Mouse (Mus musculus): ENCODE measurements around the gene Axin2.

DNA sequence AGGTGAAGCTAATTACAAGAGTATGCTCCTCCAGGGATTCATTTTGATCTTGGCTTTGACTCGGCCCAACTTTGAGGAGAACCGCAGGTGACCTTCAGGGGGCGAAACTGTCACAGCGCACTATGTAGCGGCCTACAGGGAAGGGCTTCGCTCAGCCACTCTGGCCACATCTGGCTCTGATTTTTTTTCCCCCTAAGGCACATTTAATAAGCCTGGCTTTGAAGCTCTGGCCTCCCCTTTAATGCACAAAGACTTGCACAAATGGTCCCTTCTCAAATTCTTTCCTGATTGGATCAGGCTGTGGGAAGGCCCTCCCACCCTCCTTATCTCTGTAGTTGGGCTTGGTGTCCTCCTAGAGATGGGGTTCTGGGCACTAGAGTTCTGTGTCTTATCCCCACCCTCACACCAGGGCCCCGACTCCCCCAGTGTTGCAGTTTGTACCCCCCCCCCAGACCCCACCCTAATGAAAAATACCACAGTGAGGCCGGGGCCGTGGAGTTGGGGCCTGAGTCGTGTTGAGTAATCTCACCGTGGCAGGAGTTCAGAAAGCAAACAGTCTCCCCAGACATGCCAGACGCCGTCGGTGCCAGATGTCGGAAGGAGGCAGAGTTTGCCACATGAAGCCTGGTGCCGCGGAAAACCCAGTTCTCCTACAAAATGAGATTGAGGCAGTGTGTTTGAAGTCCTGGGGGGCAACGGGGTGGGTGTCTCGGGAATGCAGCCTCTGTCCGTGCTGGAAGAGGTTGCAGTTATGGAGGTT is 27.5 kb downstream of the Axin2 start:
- TF ChIP-seq POLR2A (IDR thresholded peaks at IDR 0.05; ENCODE audit: low read depth, low read length): no peak
- TF ChIP-seq CTCF (IDR thresholded peaks at IDR 0.05; ENCODE audit: extremely low read depth, insufficient read depth, insufficient read length, insufficient replicate concordance): no peak

All from spleen, adult 2 months (tissue).